Mouse (Mus musculus): ENCODE data around the gene Ssc4d.

DNA sequence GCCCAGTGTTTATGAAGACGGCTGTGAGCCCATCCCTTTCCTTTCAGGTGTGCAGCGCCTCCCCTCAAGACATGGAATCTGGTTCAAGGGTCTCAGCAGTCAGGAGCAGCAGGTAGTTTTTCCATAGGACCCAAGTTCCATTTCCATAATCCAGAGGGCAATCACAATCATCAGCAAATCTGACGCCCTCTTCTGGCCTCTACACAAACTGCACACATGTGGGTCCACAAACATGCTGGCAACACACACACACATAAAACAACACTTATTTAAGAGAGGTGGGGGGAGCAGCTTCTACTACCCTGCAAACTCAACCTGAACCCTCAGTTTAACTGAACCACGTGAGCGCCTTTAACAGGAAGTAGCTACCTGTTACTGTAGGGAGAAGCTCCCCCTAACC is 55.7 kb downstream of the Ssc4d start:
- 0 out of 2 replicates have a peak, but pooled peaks have one; percentile 22 for TF ChIP-seq CTCF (IDR thresholded peaks at IDR 0.05; ENCODE audit: low read depth)
- no peak for TF ChIP-seq EP300 (IDR thresholded peaks at IDR 0.05; ENCODE audit: low read depth)

All from liver, embryonic 14.5 days (tissue).